Mouse (Mus musculus): ENCODE data around the gene Suds3. TPM values are rescaled to one million over a fixed set of nuclear protein-coding genes. Genes with fewer than 3 reads are reported as not detected.

Suds3 gene
- polyA plus RNA-seq, 1 experiment from 2014 or later = 79.0 TPM

DNA sequence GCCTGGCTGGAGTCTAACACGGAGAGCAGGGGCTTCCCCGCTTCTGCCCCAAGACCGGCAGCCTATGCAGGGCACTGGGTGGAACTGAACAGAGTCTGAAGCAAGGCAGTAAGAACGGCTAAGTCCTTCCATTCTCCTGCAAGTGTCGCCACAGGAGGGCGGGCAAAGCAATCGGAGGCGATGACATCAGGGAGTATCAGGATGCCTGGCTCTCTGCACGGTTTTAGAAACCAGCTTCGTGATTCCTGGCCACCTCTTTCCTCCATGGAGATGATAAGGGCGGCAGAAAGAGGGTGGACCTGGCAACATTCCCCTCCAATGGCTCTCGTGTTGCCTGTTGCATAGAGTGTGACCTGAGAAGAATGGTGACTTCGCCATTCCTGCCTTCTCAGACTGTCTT is 28.2 kb downstream of the Suds3 start:
- WGBS = 6% methylated on average over 13 of the region's 13 CpGs
- no peak overlapping the region for H3K9ac ChIP-seq
- H3K27me3 ChIP-seq (replicated peaks) = 0 out of 2 replicates have a peak, but pooled peaks cover 3% of the 10 kb centered on the region
- ATAC-seq (ENCODE audit: insufficient read depth, low FRiP score, low read depth) = no peak
- H3K9me3 ChIP-seq = 0 out of 2 replicates have a peak, but pooled peaks cover 3% of the 10 kb centered on the region
- peak overlapping the region; percentile 46 for H3K4me2 ChIP-seq
- peaks cover 9% of the 10 kb centered on the region; the same call in 1 of the 2 replicates for H3K4me1 ChIP-seq
- peaks cover 18% of the 10 kb centered on the region for H3K36me3 ChIP-seq
- no peak overlapping the region; the same call in 1 of the 2 replicates for H3K4me3 ChIP-seq (replicated peaks)
- H3K27ac ChIP-seq = no peak overlapping the region

DNA sequence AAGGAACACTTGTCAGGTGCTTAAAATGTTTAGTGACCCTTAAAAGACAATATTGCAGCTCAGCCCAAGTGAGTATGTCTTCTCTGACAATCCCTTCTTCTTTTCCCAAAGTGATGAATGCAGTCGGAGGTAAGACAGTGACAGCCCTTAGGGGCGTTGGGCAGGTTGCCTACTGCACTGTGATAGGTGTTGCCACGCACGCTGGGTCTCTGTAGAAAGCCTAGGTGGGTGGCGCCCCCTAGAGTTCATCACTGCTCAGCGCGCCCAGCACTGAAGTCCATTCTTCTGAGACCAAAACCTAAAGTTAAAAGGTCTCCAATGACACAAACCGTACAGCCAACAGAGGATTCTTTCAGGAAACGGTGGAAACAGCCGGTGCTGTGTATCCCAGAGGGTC is 46.4 kb downstream of the Suds3 start:
- no peaks in the 10 kb centered on the region for H3K4me1 ChIP-seq
- no peaks in the 10 kb centered on the region for H3K9me3 ChIP-seq
- no peaks in the 10 kb centered on the region for H3K27me3 ChIP-seq (replicated peaks)
- no peak overlapping the region for H3K27ac ChIP-seq
- no peak overlapping the region for H3K4me3 ChIP-seq (replicated peaks)
- H3K4me2 ChIP-seq = peak overlapping the region; percentile 10
- no peak overlapping the region for H3K9ac ChIP-seq
- 10% methylated on average over 10 of the region's 10 CpGs for WGBS
- no peak for ATAC-seq (ENCODE audit: insufficient read depth, low FRiP score, low read depth)
- H3K36me3 ChIP-seq = no peaks in the 10 kb centered on the region

DNA sequence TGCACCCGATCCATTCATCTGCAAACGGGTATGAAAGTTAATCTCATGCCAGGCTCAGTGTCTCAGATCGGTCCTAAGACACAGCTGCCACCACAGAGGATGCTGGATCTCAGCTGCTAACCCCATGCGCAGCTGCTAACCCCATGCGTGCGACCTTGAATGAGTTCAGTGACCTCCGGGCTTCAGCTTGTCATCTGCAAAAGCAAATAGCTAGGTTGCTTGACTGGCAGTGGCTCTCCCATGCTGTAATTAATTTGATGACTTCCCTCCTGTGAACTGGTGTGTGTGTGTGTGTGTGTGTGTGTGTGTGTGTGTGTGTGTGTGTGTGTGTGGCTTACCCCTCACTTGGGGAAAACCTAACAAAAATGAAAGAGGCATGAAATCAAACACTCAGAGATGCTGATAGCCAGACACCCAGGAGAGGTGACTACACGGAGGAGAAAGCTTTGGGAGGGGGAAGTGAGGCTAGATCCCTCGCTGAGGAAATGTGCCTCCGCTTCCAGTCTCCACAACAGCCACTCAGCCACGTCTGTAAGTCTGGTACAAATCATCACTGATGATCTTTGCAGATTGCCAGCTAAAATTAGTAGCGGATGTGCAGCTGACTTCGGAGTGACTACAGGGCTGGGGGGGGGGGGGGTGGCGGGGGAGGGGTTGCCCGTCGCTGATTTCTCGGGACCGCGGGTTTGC is 47.0 kb downstream of the Suds3 start:
- H3K27me3 ChIP-seq (replicated peaks) = no peaks in the 10 kb centered on the region
- WGBS = 27% methylated on average over 19 of the region's 19 CpGs
- no peak overlapping the region for H3K4me3 ChIP-seq (replicated peaks)
- H3K9me3 ChIP-seq = no peaks in the 10 kb centered on the region
- no peak overlapping the region for H3K27ac ChIP-seq
- no peaks in the 10 kb centered on the region for H3K4me1 ChIP-seq
- peak overlapping the region; percentile 10 for H3K4me2 ChIP-seq
- no peak for ATAC-seq (ENCODE audit: insufficient read depth, low FRiP score, low read depth)
- H3K9ac ChIP-seq = no peak overlapping the region
- H3K36me3 ChIP-seq = no peaks in the 10 kb centered on the region

DNA sequence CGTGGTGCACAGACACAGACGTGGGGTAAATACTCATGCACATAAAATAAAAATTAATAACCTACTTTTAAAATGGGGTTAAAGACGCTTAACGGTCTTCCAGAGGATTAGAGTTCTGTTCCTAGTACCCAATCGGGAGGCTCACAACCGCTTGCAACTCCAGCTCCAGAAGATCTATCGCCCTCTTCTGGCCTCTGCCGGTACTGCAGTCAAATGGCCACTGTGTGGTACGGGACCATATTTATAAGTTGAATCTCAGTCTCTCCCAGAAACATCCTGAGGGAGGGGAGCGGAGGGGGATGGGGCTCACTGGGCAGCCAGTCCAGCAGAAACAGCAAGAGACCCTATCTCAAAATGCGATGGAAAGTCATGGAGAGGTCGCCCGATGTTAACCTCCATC is 47.7 kb downstream of the Suds3 start:
- H3K36me3 ChIP-seq = no peaks in the 10 kb centered on the region
- H3K4me3 ChIP-seq (replicated peaks) = no peak overlapping the region
- H3K9ac ChIP-seq = no peak overlapping the region
- no peaks in the 10 kb centered on the region for H3K27me3 ChIP-seq (replicated peaks)
- 74% methylated on average over 13 of the region's 13 CpGs for WGBS
- H3K9me3 ChIP-seq = no peaks in the 10 kb centered on the region
- H3K4me2 ChIP-seq = no peak overlapping the region
- H3K4me1 ChIP-seq = no peaks in the 10 kb centered on the region
- no peak for ATAC-seq (ENCODE audit: insufficient read depth, low FRiP score, low read depth)
- H3K27ac ChIP-seq = no peak overlapping the region

DNA sequence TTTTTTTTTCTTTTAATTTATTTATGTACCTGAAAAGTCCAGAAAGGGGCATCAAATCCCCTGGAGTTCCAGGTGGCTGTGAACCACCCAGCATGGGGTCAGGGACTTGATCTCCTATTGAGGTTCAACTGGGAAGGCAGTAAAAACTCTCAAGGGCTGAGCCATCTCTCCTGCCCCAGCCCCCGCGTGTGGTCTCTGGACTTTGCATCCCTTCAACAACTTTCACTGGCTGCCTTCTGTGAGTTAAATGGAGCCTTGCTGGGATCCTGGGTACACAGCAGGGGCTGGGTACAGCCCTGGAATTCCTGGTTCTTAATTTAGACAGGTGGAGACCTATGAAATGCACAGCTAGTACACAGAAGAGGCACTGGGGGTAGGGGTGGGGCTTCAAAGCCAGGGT is 54.7 kb downstream of the Suds3 start:
- H3K9ac ChIP-seq = no peak overlapping the region
- H3K36me3 ChIP-seq = no peaks in the 10 kb centered on the region
- no peaks in the 10 kb centered on the region for H3K27me3 ChIP-seq (replicated peaks)
- no peak overlapping the region for H3K4me2 ChIP-seq
- H3K4me3 ChIP-seq (replicated peaks) = no peak overlapping the region
- no peaks in the 10 kb centered on the region for H3K4me1 ChIP-seq
- H3K27ac ChIP-seq = no peak overlapping the region
- no peak for ATAC-seq (ENCODE audit: insufficient read depth, low FRiP score, low read depth)
- 51% methylated on average over 2 of the region's 2 CpGs for WGBS
- no peaks in the 10 kb centered on the region for H3K9me3 ChIP-seq

DNA sequence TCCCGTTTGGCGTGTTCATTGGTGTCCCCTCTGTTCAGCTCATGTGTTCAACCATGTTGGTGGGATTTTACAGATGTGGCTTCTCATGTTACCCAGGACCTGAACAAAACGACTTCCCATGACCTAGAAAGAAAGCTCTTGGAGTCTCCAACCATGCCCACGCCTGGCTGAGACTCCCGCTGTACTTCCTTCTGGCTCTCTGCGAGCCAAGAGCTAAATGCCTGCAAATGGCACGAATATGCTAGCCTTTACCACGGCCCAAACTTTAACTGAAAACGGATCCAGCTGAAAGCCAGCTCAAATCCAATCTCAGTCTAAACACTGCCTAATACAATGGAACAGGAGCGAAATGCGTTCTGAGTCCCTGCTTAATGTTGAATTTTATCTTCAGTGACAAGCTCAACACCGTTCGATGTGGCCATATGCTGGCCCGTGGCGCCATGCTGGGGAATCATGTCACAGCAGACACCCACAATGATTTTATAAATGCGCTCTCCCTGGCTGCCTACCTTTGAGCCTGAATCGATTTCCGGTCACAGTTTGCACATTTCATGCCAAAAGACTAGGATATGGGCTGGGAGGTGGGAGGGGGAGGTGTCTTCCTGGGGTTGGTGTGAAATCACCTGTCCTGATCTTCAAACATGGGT is 55.3 kb downstream of the Suds3 start:
- H3K27ac ChIP-seq = no peak overlapping the region
- no peaks in the 10 kb centered on the region for H3K36me3 ChIP-seq
- H3K27me3 ChIP-seq (replicated peaks) = no peaks in the 10 kb centered on the region
- no peak overlapping the region for H3K4me2 ChIP-seq
- no peak overlapping the region for H3K4me3 ChIP-seq (replicated peaks)
- no peak for ATAC-seq (ENCODE audit: insufficient read depth, low FRiP score, low read depth)
- no peaks in the 10 kb centered on the region for H3K9me3 ChIP-seq
- no peaks in the 10 kb centered on the region for H3K4me1 ChIP-seq
- H3K9ac ChIP-seq = no peak overlapping the region
- 75% methylated on average over 18 of the region's 18 CpGs for WGBS

DNA sequence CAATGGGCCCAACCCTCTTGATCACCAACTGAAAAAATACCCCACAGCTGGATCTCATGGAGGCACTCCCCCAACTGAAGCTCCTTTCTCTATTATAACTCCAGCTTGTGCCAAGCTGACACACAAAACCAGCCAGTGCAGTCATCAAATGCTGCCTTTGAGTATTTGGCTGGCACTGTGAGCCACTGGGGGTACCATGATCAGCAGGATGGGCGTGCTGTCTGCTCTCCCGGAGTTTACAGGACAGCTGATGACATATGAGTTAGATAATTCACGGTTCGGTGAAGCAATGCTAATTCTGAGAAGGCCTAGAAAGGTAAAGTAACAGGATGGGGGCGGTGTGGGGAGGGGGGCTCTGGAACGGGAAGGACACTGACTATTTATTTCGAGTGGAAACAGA is 66.0 kb downstream of the Suds3 start:
- H3K4me3 ChIP-seq (replicated peaks) = no peak overlapping the region
- no peak overlapping the region for H3K9ac ChIP-seq
- H3K4me2 ChIP-seq = no peak overlapping the region
- no peaks in the 10 kb centered on the region for H3K27me3 ChIP-seq (replicated peaks)
- no peak for ATAC-seq (ENCODE audit: insufficient read depth, low FRiP score, low read depth)
- no peak overlapping the region for H3K27ac ChIP-seq
- no peaks in the 10 kb centered on the region for H3K9me3 ChIP-seq
- H3K4me1 ChIP-seq = no peaks in the 10 kb centered on the region
- H3K36me3 ChIP-seq = no peaks in the 10 kb centered on the region
- 78% methylated on average over 7 of the region's 7 CpGs for WGBS

DNA sequence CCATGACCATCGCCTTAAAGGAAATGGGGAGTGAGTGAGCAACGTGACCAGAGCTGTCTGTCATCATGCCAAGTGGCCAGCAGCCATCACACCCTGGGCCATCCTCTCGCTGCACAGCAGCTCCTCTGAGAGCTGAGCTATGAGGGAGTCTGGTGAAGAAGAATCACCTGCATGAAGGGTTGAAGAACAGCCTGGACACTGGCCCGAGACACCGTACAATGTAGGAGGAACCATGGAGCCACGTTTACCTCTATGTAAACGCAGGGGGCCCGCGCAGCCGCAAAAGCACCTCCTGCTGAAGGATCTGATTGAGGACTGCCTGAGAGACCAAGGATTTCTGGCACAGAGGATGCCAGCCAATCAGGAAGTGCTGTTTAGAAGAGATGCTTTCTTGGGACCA is 70.8 kb downstream of the Suds3 start:
- Histone ChIP-seq H3K9me3 (no peaks in the 10 kb centered on the region), H3K27me3 (replicated peaks) (no peaks in the 10 kb centered on the region), H3K4me3 (replicated peaks) (no peak overlapping the region), H3K9ac (no peak overlapping the region), H3K4me2 (no peak overlapping the region), H3K36me3 (no peaks in the 10 kb centered on the region), H3K4me1 (no peaks in the 10 kb centered on the region), H3K27ac (no peak overlapping the region)
- ATAC-seq (ENCODE audit: insufficient read depth, low FRiP score, low read depth) = no peak
- WGBS = 52% methylated on average over 10 of the region's 10 CpGs

DNA sequence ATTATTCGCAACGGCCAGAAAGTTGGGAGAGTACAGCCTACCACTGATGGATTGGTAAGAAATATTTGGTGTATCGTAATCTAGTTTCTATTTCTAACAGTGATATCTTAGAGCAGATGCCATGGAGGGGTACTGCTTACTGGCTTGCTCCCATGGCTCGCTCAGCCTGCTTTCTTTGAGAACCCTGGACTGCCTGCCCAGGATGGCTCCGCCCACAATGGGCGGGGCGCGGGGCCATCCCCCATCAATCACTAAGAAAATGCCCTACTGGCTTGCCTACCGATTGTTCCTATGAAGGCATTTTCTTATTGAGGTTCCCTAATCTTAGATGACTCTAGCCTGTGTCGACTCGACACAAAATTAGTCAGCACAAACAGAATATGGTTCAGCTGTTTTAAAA is 73.3 kb downstream of the Suds3 start:
- H3K4me1 ChIP-seq = no peaks in the 10 kb centered on the region
- H3K27me3 ChIP-seq (replicated peaks) = no peaks in the 10 kb centered on the region
- H3K4me2 ChIP-seq = no peak overlapping the region
- H3K4me3 ChIP-seq (replicated peaks) = no peak overlapping the region
- no peak overlapping the region for H3K9ac ChIP-seq
- H3K9me3 ChIP-seq = no peaks in the 10 kb centered on the region
- no peak overlapping the region for H3K27ac ChIP-seq
- ATAC-seq (ENCODE audit: insufficient read depth, low FRiP score, low read depth) = no peak
- no peaks in the 10 kb centered on the region for H3K36me3 ChIP-seq
- 67% methylated on average over 11 of the region's 11 CpGs for WGBS

Other genes with a start within 250 kb of the Suds3 start
- 32.1 and 36.9 TPM in 2 replicates for gene Taok3, start 4.0 kb upstream of the Suds3 start, polyA plus RNA-seq (2015; fragmentation: Nextera tagmentation; extraction: Ambion mirVana)
- 644 and 729 TPM in 2 replicates for gene Pebp1, start 171.5 kb upstream of the Suds3 start, polyA plus RNA-seq (2015; fragmentation: Nextera tagmentation; extraction: Ambion mirVana)
- 19.9 and 20.1 TPM in 2 replicates for gene Vsig10, start 203.0 kb upstream of the Suds3 start, polyA plus RNA-seq (2015; fragmentation: Nextera tagmentation; extraction: Ambion mirVana)
- 73.9 and 78.0 TPM in 2 replicates for gene Wsb2, start 241.2 kb upstream of the Suds3 start, polyA plus RNA-seq (2015; fragmentation: Nextera tagmentation; extraction: Ambion mirVana)

Data from stomach, embryonic 15.5 days (tissue).